Comparison of ENCODE assay signal across 23 mouse cellular contexts in the genomic region with DNA sequence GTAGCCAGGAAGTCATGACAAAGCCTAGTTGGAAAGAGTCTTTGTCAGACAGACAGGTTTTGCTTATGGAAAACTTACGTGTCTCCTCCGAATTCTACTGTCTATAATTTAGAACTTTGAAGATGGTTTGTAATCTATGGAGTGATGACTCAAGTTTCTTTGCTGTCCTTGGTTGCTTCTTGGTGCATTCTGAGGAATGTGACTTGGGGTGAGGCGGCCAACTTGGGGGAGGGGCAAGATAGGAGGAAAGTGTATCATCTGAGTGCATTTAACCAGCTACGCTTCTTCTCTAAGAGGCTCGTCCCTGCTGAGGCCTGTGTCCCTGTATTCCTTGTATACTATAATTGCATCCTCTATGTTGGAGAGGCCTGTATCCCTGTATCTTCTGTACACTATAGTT.
A peak's percentile ranks its signal among the peaks of the same experiment; 100 is the strongest.
DNase-seq lines count a peak whose midpoint lies in the region; ATAC-seq lines count a peak whose summit lies in the region.
"Had no signal": no experiment of that assay in that cellular context is flagged by ENCODE, and none has a peak within 500 bp of the region (broad histone marks: within the 10 kb centered on the region; RNA-seq: fewer than 3 reads in every experiment).

No protein-coding gene starts in this region.

- no peaks in the 10 kb centered on the region for H3K27me3 ChIP-seq in heart, embryonic 10.5 days (ENCODE audit: insufficient read depth, poor library complexity, severe bottlenecking)
- no peaks in the 10 kb centered on the region for H3K27me3 ChIP-seq in limb, embryonic 12.5 days
- H3K27me3 ChIP-seq: CH12.LX; embryonic facial prominence, embryonic 12.5 days; forebrain, embryonic 13.5 days; forebrain, embryonic 15.5 days had no signal

- no peak overlapping the region for H3K9ac ChIP-seq in limb, embryonic 12.5 days (replicated peaks)
- H3K9ac ChIP-seq: embryonic facial prominence, embryonic 12.5 days; forebrain, embryonic 13.5 days; forebrain, embryonic 15.5 days; forebrain, postnatal 0 days had no signal

- 82% methylated on average over 5 of the region's 5 CpGs for WGBS in heart, embryonic 10.5 days
- WGBS in limb, embryonic 12.5 days = 88% methylated on average over 5 of the region's 5 CpGs

- no peak overlapping the region for H3K4me2 ChIP-seq in limb, embryonic 12.5 days
- H3K4me2 ChIP-seq: embryonic facial prominence, embryonic 12.5 days; forebrain, embryonic 13.5 days; forebrain, embryonic 15.5 days had no signal

- peak; percentile 29 for DNase-seq in heart, adult 11 months
- no peak for DNase-seq in heart, embryonic 10.5 days (ENCODE audit: low spot score)
- DNase-seq in ZHBTc4 (ENCODE audit: low read depth, low spot score) = peak; percentile 67
- no peak for DNase-seq in cerebellum, adult 11 months
- DNase-seq: adrenal gland, adult 2 months; adrenal gland, postnatal 10 days; adrenal gland, postnatal 25 days; B cell, adult 2 months; cerebellum, adult 11-12 months; cerebellum, adult 2 months; cerebellum, adult 9-10 months; cerebellum, postnatal 10 days; cerebellum, postnatal 25 days; forebrain, postnatal 0 days had no signal

- H3K27ac ChIP-seq in heart, embryonic 10.5 days = no peak overlapping the region
- peak overlapping the region; percentile 76; the same call in 1 of the 2 replicates for H3K27ac ChIP-seq in limb, embryonic 12.5 days
- H3K27ac ChIP-seq: embryonic facial prominence, embryonic 10.5 days; embryonic facial prominence, embryonic 12.5 days; forebrain, embryonic 13.5 days; forebrain, embryonic 15.5 days had no signal

- ATAC-seq in limb, embryonic 12.5 days (ENCODE audit: insufficient number of reproducible peaks, insufficient read depth, low FRiP score, low TSS enrichment, low read depth) = no peak
- no peak for ATAC-seq in inflammation-experienced regulatory T-cells, adult 6 months
- ATAC-seq: CD4-positive, CD25-positive, alpha-beta regulatory T cell, adult 4 months; forebrain, embryonic 13.5 days; forebrain, embryonic 15.5 days; forebrain, postnatal 0 days had no signal

- H3K36me3 ChIP-seq in heart, embryonic 10.5 days = peaks cover 9% of the 10 kb centered on the region
- H3K36me3 ChIP-seq in limb, embryonic 12.5 days = peaks cover 20% of the 10 kb centered on the region
- H3K36me3 ChIP-seq: forebrain, embryonic 15.5 days; G1E had no signal

- H3K4me1 ChIP-seq in heart, embryonic 10.5 days = peaks cover 43% of the 10 kb centered on the region
- peaks cover 67% of the 10 kb centered on the region for H3K4me1 ChIP-seq in limb, embryonic 12.5 days (replicated peaks)

- H3K4me3 ChIP-seq in heart, embryonic 10.5 days = no peak overlapping the region
- no peak overlapping the region for H3K4me3 ChIP-seq in limb, embryonic 12.5 days (replicated peaks)
- H3K4me3 ChIP-seq: embryonic facial prominence, embryonic 10.5 days; embryonic facial prominence, embryonic 12.5 days; forebrain, embryonic 13.5 days; forebrain, embryonic 15.5 days had no signal

- H3K9me3 ChIP-seq in heart, embryonic 10.5 days = no peaks in the 10 kb centered on the region
- no peaks in the 10 kb centered on the region for H3K9me3 ChIP-seq in limb, embryonic 12.5 days
- H3K9me3 ChIP-seq: embryonic facial prominence, embryonic 10.5 days; embryonic facial prominence, embryonic 12.5 days; forebrain, embryonic 13.5 days; forebrain, embryonic 15.5 days; G1E had no signal

Comparison
In these comparisons a context has a peak if more than half of its experiments do, and no peak if none do; other contexts are left out.
1. DNase-seq: peak in heart, adult 11 months (single experiment) and ZHBTc4 (single experiment); none in heart, embryonic 10.5 days (single experiment) and cerebellum, adult 11 months (single experiment).